Mouse (Mus musculus) stomach, embryonic 16.5 days (tissue): ENCODE data around the gene Med22. TPM values are rescaled to one million over a fixed set of nuclear protein-coding genes. Genes with fewer than 3 reads are reported as not detected.

ENCODE experiments used
- ATAC-seq: fragments of 200-750 bp; cut with Nextera tagmentation; 2 replicates; pipeline ENCODE4 v1.8.0; 2017; ENCODE audit warnings: moderate number of reproducible peaks, moderate TSS enrichment; ENCODE audit not compliant: insufficient read depth, low FRiP score
- H3K27ac ChIP-seq: fragments of 300-500 bp; sonication (generic); 2 replicates; pipeline ENCODE4 v1.5.1; 2014; ENCODE audit warnings: low read length
- H3K27me3 ChIP-seq: fragments of 300-500 bp; sonication (generic); 2 replicates; pipeline ENCODE4 v1.6.1; 2014; ENCODE audit warnings: low read length, control low read depth, mixed read lengths; ENCODE audit not compliant: control insufficient read depth, insufficient read depth
- H3K36me3 ChIP-seq: fragments of 300-500 bp; sonication (generic); 2 replicates; pipeline ENCODE4 v1.6.1; 2014; ENCODE audit warnings: low read length; ENCODE audit not compliant: control insufficient read depth, insufficient read depth
- H3K4me1 ChIP-seq: fragments of 300-500 bp; sonication (generic); 2 replicates; pipeline ENCODE4 v1.6.1; 2014; ENCODE audit warnings: low read length, control low read depth, mixed read lengths; ENCODE audit not compliant: control insufficient read depth, insufficient read depth
- H3K4me2 ChIP-seq: fragments of 300-500 bp; sonication (generic); 2 replicates; pipeline ENCODE4 v1.6.1; 2014; ENCODE audit warnings: low read depth, low read length, mixed read lengths
- H3K4me3 ChIP-seq: fragments of 300-500 bp; sonication (generic); replicated peaks from 2 replicates; pipeline ENCODE4 v1.5.1; 2014; ENCODE audit warnings: mild to moderate bottlenecking, low read length
- H3K9ac ChIP-seq: fragments of 300-500 bp; sonication (generic); 2 replicates; pipeline ENCODE4 v1.6.1; 2014; ENCODE audit warnings: low read length
- H3K9me3 ChIP-seq: fragments of 300-500 bp; sonication (generic); replicated peaks from 2 replicates; pipeline ENCODE4 v1.6.1; 2016; ENCODE audit warnings: low read length, control low read depth; ENCODE audit not compliant: control insufficient read depth
- WGBS: fragments of 180-500 bp; shearing (Covaris S2); extraction: QIAGEN DNeasy Blood & Tissue Kit; methylation state at CpG from one replicate; pipeline ENCODE4 v1.1.7; 2014; 5-methylcytosine and 5-hydroxymethylcytosine counted together
- polyA plus RNA-seq: library from polyadenylated mRNA; unstranded; fragments of >200 nt; fragmentation: Nextera tagmentation; extraction: Ambion mirVana; gene quantifications from 2 replicates; pipeline ENCODE4 v1.2.1, GENCODE M21; 2015

Med22 gene
- polyA plus RNA-seq, 1 experiment from 2014 or later, result 43.0 TPM

DNA sequence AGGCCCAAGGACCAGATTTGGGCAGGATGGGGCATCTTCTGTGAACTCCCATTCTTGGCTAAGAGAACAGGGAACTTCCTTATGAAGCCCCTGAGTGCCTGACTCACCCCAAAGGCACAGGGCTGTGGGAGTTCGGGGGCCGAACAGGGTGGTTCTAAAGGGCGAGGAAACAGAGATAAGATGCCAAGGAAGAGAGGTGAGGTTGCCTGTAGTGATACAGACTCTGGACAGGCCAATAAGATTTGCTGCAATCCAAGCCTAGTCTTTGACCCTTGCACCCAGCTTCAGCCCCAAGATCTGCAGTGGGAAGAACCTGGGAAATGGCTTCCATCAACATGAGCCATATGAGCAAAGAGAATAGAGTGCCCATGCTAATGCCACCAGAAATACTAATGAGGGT is 32.8 kb upstream of the Med22 start:
- Histone ChIP-seq H3K27me3 (no peaks in the 10 kb centered on the region), H3K4me2 (no peak overlapping the region), H3K4me3 (no peak overlapping the region), H3K36me3 (no peaks in the 10 kb centered on the region), H3K27ac (no peak overlapping the region), H3K4me1 (no peaks in the 10 kb centered on the region), H3K9me3 (no peaks in the 10 kb centered on the region), H3K9ac (no peak overlapping the region)
- ATAC-seq, result no peak
- WGBS, result 68% methylated on average over 3 of the region's 3 CpGs

DNA sequence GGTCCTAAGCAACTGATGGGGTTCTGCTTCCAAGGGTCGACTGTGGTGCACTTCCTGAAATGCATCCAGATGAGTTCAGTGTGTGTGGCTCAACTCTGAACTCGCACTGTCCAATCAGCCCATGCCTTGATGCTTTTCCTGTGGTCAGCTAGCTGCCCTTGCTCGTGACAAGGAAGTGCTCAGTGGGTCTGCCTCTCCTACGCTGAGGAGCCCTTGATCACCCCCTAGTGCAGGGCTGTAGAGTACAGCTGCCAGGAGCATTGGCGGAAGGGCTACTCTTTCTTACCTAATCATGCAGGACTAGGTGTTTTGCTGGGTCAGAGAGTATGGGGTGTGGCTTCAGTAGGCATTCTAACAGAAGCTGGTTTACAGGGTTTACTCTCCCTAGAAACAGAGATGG is 31.1 kb upstream of the Med22 start:
- Histone ChIP-seq H3K27ac (no peak overlapping the region), H3K27me3 (no peaks in the 10 kb centered on the region), H3K9me3 (no peaks in the 10 kb centered on the region), H3K9ac (no peak overlapping the region), H3K4me3 (no peak overlapping the region), H3K4me1 (no peaks in the 10 kb centered on the region), H3K4me2 (no peak overlapping the region), H3K36me3 (no peaks in the 10 kb centered on the region)
- 39% methylated on average over 5 of the region's 5 CpGs for WGBS
- ATAC-seq, result peak; percentile 27; the same call in 1 of the 2 replicates

DNA sequence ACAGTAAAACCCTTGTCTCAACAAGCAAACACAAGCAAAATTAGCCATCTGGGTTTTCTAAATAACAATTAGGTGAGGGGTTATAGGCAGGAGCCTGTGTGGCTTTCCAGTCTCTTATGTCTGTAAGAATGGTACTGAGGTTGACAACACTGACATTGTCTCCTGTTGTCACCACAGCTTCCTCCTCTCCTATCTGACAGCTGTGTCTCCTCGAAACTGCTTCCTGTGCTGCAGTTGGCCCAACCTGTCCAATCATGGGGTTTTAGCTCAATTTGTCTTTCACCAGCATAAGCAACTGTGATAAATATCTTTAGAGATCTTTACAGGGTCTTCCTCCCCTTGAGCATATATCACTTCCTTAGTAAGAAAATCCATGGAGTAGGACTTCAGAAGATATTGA is 25.9 kb upstream of the Med22 start:
- Histone ChIP-seq H3K36me3 (peaks cover 4% of the 10 kb centered on the region; the same call in 1 of the 2 replicates), H3K4me2 (no peak overlapping the region), H3K9ac (no peak overlapping the region), H3K9me3 (no peaks in the 10 kb centered on the region), H3K27ac (no peak overlapping the region), H3K4me1 (peaks cover 13% of the 10 kb centered on the region), H3K27me3 (no peaks in the 10 kb centered on the region), H3K4me3 (no peak overlapping the region)
- 64% methylated on average over 1 of the region's 1 CpGs for WGBS
- ATAC-seq, result no peak

DNA sequence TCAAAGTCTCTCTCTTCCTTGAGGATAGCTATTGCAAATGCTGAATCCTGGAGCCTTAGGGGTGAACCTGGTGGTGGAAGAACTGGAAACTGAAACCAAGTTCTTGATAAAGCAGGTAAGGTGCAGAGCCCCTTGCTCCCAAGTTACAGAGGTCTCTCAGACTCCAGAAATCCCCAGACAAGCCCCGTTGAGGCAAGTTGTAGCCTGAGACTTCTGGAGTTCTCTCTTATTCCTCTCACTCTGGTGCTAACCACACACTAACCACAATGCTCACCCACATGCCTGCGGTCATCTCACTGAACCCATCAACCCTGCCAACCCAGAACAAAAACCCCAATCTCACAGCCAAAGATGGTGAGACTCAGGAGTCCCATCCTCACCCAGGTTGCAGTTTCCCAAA is 24.8 kb upstream of the Med22 start:
- Histone ChIP-seq H3K36me3 (peaks cover 16% of the 10 kb centered on the region; the same call in 1 of the 2 replicates), H3K27ac (no peak overlapping the region), H3K4me2 (no peak overlapping the region), H3K4me3 (no peak overlapping the region), H3K9ac (no peak overlapping the region), H3K27me3 (no peaks in the 10 kb centered on the region), H3K4me1 (peaks cover 24% of the 10 kb centered on the region), H3K9me3 (no peaks in the 10 kb centered on the region)
- ATAC-seq, result no peak
- WGBS, result 89% methylated on average over 2 of the region's 2 CpGs

DNA sequence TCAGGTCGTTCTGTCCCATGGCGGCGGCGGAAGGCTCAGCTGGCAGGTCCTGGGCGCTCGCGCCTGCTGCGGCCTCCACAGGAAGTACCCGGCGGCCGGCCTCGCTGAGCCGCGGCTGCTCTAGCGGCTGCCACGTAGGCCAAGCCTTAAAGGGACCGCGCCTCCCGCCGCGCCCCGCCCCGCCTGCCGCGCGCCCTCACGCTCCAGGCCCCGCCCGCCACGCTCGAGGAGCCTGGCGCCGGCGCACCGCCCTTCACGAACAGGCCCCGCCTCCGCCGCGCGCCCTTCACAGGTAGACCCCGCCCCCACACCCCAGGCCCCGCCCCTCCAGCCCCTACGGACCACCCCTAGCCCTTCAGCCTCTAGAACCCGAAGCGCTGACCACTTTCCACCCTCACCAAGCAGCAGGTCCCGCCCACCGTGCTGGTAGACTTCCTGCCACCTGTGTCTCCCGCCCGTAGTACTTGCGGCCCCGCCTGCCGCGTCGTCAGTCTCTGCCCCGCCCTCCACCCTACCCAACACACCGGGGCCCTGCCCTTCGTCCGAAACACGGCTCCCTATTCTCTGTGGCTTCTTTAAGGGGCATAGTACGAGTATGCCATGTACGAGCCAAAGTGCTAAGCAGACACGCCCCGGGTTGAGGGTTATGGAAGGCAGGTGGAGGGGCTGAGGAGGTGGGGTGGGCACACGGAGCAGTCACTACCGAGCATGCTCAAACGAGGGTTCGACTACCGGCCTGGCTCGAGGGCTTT is 23.0 kb upstream of the Med22 start, which contains the start of the genes Surf4 and Stkld1:
Gene Surf4 (minus strand): TSS at position 625 of the 752 bp plus-strand sequence.
Gene Stkld1 (plus strand): TSS at position 744 of the 752 bp plus-strand sequence.
- Histone ChIP-seq H3K4me1 (peaks cover 33% of the 10 kb centered on the region), H3K27me3 (no peaks in the 10 kb centered on the region), H3K4me2 (peak within 1 kb of the TSS; percentile 86), H3K27ac (peak within 1 kb of the TSS; percentile 95), H3K9ac (peak within 1 kb of the TSS; percentile 100), H3K36me3 (peaks cover 18% of the 10 kb centered on the region; the same call in 1 of the 2 replicates), H3K9me3 (no peaks in the 10 kb centered on the region), H3K4me3 (peak within 1 kb of the TSS; percentile 99)
- WGBS, result under 1% methylated on average over 58 of the region's 70 CpGs
- ATAC-seq, result peak; percentile 95

DNA sequence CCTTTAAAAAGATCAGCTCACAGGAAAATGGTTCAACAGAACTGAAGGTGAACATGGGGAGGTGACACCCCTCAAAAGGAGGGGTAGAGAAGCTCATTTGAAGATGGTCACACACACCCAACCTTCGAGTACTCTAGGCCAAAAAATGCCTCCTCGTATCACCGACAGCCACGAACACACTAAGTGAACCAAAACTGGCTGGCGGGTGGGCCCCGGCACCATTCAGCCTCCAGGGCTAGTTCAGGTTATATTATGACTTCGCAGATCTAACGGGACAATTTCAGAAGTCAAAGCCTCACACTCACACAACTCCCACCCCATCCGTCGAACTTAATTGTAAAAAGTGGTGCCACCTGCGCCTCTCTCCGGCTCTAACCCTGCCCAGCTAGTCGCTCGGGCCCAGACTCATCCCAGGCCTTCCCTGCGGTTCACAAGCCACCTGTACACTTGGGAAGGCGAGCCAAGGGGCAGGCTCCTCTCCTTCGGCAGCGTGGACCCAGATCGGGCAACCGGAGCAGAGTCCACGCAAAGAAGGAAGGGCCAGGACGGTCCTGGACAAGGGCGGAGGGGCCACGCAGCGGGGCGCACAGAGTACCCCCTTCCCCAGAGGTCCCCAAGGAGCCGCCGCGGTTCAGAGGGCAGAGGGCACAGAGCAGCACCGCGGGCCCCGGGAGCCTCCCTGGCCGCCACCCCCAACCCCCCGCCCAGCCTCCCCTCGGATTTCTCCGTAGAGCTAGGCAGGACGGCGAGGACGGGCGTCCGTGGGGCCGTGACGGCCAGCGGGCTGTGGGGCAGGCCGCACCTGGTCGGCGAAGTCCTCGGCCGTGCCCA is 22.2 kb upstream of the Med22 start:
- under 1% methylated on average over 49 of the region's 49 CpGs for WGBS
- Histone ChIP-seq H3K4me2 (peak overlapping the region; percentile 86), H3K9ac (peak overlapping the region; percentile 100), H3K9me3 (no peaks in the 10 kb centered on the region), H3K27ac (peak overlapping the region; percentile 95), H3K27me3 (no peaks in the 10 kb centered on the region), H3K4me3 (peak overlapping the region; percentile 99), H3K36me3 (peaks cover 18% of the 10 kb centered on the region; the same call in 1 of the 2 replicates), H3K4me1 (peaks cover 33% of the 10 kb centered on the region)
- ATAC-seq, result no peak; the same call in 1 of the 2 replicates

DNA sequence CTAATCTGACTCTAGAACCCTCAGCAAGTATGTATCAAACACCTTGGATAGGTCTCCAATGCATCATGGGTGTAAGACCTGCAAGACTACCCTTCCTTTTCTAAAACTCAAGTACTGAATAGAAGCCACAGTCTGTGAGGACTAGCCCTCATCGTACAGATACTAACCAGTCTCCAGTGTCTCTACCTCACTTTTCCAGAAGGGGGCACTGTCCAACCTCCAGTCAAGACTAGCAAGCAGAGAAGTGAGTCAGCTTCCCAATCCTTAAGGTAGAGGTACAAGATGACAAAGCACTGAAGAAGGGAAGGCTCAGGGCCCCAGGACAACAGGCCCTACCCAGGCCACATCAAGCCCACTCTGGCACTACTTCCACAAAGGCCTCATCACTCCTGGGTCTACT is 19.9 kb upstream of the Med22 start:
- Histone ChIP-seq H3K27ac (no peak overlapping the region), H3K27me3 (no peaks in the 10 kb centered on the region), H3K4me1 (peaks cover 33% of the 10 kb centered on the region), H3K9ac (no peak overlapping the region), H3K9me3 (no peaks in the 10 kb centered on the region), H3K4me2 (0 out of 2 replicates have a peak overlapping the region, but pooled peaks have one; percentile 86), H3K4me3 (no peak overlapping the region), H3K36me3 (peaks cover 19% of the 10 kb centered on the region)
- ATAC-seq, result no peak
- WGBS, result 55% methylated on average over 1 of the region's 1 CpGs

DNA sequence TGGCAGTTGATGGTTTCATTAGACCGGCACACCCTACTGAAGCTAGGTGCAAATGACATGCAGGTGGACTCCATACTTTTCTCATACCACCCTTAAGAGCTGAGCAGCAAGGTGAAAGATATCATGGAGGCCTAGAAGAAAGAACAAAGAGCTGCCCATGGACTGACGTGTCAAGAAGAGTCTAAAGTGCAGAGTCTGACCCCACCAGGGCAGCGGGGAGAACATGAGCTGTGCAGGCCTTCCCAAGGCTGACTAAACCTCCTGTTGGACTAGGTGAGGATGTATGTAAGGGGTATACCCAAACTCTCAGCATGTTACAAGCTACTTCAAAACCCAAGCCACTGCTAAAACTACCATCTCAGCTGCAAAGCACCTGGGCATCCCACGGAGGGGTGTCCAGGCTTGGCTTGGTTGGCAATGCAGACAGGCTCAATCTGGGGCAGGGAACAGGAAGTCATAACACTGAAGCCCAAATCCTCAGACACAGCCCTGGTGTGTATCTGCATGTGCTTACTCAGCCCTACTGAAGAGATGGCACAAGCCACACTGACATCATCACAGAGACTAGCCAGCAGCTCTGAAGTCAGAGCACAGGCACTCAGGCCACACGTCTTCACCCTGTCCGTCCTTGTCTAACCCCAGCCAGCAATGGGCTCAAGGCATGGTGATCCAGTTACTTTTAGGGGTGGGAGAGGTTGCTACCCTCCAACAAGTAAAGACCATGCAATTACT is 17.4 kb upstream of the Med22 start:
- Histone ChIP-seq H3K9me3 (no peaks in the 10 kb centered on the region), H3K9ac (peak overlapping the region; percentile 16; the same call in 1 of the 2 replicates), H3K27me3 (no peaks in the 10 kb centered on the region), H3K36me3 (peaks cover 28% of the 10 kb centered on the region), H3K4me3 (no peak overlapping the region), H3K27ac (no peak overlapping the region), H3K4me2 (no peak overlapping the region), H3K4me1 (peaks cover 30% of the 10 kb centered on the region)
- WGBS, result 86% methylated on average over 6 of the region's 6 CpGs
- no peak for ATAC-seq
